Mouse (Mus musculus) adrenal gland, adult 18-20 months (tissue): ENCODE results near the gene Ubap1l. TPM values are rescaled to one million over a fixed set of nuclear protein-coding genes. Genes with fewer than 3 reads are reported as not detected.

Experiments used
- DNase-seq, 2 experiments: peaks; one replicate each; pipeline ENCODE4 v3.0.0; 2021 to 2022; ENCODE audit warnings: low spot score in 2 of 2
- total RNA-seq, 2 experiments: library from RNA; stranded (reverse); gene quantifications; 1 replicate in 1 of 2; 2 replicates in 1 of 2; pipeline ENCODE4 v1.2.3; 2021

The Ubap1l gene
- total RNA-seq, 2 experiments from 2014 or later = 0.45 to 0.86 TPM

DNA sequence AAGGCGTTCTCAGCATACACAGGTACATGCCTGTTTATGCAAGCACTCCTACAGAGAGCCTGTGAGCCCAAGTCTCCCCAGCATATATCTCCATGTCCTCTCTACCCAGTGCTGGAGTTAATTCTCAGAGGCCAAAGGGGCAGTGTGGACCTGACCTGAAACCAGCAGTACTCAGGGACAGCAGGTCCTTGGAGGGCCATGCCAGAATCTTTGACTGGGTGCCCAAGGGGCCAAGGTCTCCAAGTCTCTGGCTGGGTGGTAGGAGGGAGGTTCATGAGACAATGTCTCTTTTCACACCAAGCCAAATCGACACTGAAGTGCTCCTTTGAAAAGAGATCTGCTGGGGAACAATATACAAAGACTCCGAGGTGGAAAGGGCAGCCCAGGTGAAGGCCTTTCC, 47.0 kb downstream of the Ubap1l start:
- DNase-seq = no peak

DNA sequence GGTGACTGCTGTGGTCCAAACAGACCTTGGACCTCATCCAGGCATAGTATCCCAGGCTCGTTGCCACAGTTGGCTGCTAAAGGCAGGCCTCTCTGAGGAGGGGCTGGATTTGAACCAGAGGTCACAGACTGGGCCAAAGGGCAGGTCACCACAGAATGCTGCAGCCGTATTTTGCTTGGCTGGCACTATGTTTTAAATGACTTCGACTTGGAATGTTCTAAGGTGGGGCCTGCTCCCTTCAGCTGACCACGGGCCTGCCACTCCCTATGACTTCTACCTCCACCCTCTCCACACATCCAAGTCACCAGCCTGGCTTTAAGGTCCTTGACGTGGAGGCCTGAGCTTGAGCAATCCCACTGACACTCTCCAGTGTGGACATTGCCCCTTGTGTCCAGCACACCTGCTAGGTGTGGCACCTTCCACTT, 48.0 kb downstream of the Ubap1l start:
- DNase-seq = no peak

GRCm38 (mm10) chr9:65410378-65410777, 49.5 kb downstream of the Ubap1l start:
- DNase-seq = no peak

- DNase-seq = no peak
These were observed 50.5 kb downstream of the Ubap1l start for GRCm38 (mm10) chr9:65411326-65411725.

- DNase-seq = no peak
These were observed 56.9 kb downstream of the Ubap1l start for GRCm38 (mm10) chr9:65417738-65418137.

- DNase-seq = no peak
These were observed 58.8 kb downstream of the Ubap1l start for GRCm38 (mm10) chr9:65419633-65420032.

DNA sequence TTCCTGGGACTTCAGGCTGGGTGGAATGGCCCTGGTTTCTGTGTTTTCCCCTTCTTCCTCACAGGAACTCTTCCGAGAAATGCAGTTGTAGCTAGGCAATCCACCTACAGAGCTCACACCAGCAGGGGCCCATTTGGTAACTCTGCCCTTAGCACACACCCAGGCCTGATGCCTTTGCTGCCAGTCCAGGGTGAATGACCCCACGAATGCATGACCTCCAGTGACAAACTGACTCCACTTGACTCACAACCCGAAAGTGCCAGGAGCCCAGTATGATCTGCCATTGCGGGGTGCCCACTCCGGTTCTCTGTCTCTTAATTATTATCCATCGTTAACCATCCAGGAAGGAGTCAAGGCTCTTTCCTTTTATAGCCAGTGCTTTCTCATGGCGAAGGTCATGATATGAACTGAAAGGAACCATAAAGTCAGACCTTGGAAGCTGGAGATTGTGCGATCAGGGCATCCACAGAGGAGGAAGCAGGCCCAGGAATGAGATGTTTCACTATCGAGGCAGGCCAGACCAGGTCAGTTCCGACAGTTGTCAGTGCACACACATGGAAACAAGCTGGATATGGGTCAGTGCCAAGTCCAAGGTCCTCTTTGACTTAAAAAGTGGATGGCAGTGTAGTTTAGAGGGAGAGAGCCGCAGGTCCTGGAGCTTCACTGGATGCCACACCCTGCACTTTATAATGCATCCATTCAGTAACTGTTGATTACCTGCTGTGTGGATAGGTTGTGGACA, 62.1 kb downstream of the Ubap1l start, which contains the start of gene Slc51b:
Slc51b (minus strand) TSS at position 196 of the 742 bp plus-strand sequence.
- DNase-seq = no peak

GRCm38 (mm10) chr9:65424393-65424792, 63.6 kb downstream of the Ubap1l start:
- DNase-seq = no peak

DNA sequence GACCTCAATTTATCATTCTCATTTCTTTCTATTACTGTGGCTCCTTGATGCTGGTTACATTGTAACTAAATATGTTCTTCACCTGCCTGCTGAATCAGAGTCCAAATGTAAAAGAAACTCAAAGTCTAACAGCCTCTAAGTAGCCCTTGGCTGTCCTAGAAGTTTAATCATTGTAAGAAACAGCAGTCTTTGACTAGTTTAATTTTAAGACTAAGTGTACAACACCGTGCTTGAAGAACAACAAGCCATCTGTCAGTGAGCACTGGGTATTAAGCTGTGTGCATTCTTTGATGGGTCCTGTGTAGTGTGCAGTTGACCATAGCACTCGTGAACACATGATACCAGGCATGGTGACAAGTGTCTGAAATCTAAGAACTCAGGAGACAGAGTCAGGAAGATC, 66.7 kb downstream of the Ubap1l start:
- DNase-seq = no peak

- no peak for DNase-seq
These were observed 67.2 kb downstream of the Ubap1l start for GRCm38 (mm10) chr9:65428003-65428402.

Other genes starting within 250 kb of the Ubap1l start
- gene Igdcc3, start 219.9 kb upstream of the Ubap1l start, total RNA-seq = 1 to 10 TPM; 1.4 to 1.8 TPM
- 10 to 100 TPM; 12.0 to 15.3 TPM for gene Parp16, start 165.7 kb upstream of the Ubap1l start, total RNA-seq
- 1 to 10 TPM; 3.1 to 5.9 TPM for gene Cilp, start 95.9 kb upstream of the Ubap1l start, total RNA-seq
- gene Clpx, start 66.8 kb upstream of the Ubap1l start, total RNA-seq = 10 to 100 TPM; 66.7 to 75.1 TPM
- 10 to 100 TPM; 18.0 to 18.6 TPM for gene Pdcd7, start 14.9 kb upstream of the Ubap1l start, total RNA-seq
- gene Kbtbd13, start 30.6 kb downstream of the Ubap1l start, total RNA-seq = under 1 TPM; 0.17 to 0.26 TPM
- 10 to 100 TPM in 1 of 2 experiments, 1 to 10 TPM in 1; 5.7 to 31.8 TPM for gene Rasl12, start 37.5 kb downstream of the Ubap1l start, total RNA-seq
- not detected for gene Slc51b, start 61.9 kb downstream of the Ubap1l start, total RNA-seq
- gene Mtfmt, start 74.7 kb downstream of the Ubap1l start, total RNA-seq = 10 to 100 TPM; 10.9 to 12.4 TPM
- gene Spg21, start 99.9 kb downstream of the Ubap1l start, total RNA-seq = 10 to 100 TPM; 53.2 to 64.3 TPM
- 1 to 10 TPM in 1 of 2 experiments, under 1 TPM in 1; 0.35 to 1.6 TPM for gene Ankdd1a, start 159.2 kb downstream of the Ubap1l start, total RNA-seq
- 10 to 100 TPM; 44.9 to 52.5 TPM for gene Plekho2, start 219.0 kb downstream of the Ubap1l start, total RNA-seq
- not detected for gene Pif1, start 226.1 kb downstream of the Ubap1l start, total RNA-seq